Mouse (Mus musculus) WW6 (cell line): ENCODE data around the gene Clec4e.
"Not testable (repeated sequence)": the region's sequence is repeated elsewhere in the genome, so short reads cannot be mapped to it uniquely, and the experiment has no call there.

Experiments
- DNase-seq: peaks from one replicate; pipeline ENCODE4 v3.0.0-alpha.2; 2013; ENCODE audit warnings: low read depth, low spot score

Gene Clec4e

DNA sequence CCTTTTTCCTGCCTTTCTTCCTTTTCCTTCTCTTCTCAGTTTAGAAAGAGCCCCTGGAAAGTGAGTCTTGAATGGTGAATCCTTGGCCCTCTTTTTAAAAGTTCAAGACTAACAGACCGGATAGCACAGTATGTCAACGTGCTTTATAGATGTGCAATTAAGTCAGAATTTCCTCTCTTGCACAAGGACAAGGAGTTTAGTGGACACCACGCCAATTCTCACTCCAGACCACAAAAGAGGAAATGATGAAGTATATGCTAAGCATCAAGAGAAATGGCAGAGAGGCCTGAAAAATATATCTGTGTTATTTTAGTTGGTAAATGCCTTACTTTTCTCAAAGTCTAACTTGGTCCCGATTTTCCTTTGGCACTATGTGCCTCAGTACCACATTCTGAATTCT lies at the start of gene Clec4e:
Gene Clec4e, minus strand, starts transcription at position 118 of the 400 bp plus-strand sequence.
- no peak for DNase-seq

DNA sequence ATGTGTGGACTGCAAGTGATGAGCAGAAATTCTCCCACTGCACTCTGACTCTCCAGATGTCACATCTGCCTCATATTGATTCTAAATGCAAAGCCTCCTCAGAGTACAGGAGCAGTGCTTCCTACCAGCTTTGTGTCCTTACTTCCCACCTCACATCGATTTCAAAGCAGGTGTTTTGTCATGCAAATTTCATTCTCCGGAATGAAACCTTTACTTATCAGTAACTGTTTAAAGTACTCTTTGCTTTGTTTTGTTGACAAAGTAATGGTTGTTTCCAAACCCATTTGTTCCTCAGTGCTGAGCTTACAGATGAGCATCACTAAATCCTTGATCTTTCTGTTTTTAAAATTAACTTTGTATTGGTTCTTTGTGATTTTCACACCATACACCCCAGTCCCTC lies 42.8 kb upstream of the Clec4e start:
- DNase-seq = no peak

DNA sequence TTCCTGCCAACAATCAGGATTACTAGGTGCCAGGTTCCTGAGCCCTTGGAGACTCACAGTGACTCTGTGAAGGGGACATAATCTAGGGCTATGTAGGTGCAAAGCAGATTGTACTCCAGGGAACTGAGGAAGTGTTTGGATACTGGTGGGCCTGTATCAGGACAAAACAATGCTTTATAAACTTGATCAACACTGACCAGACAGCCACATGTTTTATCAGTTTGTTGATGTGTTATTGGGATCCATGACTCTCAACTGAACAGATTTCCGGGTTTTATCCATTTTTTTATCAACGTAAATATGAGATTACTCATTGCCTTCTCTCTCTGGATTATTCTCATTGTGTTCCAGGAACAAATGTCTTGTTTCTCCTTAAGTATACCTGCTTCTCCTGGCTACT lies 18.4 kb upstream of the Clec4e start, which contains the start of gene Vmn2r19:
Gene Vmn2r19, plus strand, starts transcription at position 301 of the 400 bp plus-strand sequence.
- DNase-seq = no peak

DNA sequence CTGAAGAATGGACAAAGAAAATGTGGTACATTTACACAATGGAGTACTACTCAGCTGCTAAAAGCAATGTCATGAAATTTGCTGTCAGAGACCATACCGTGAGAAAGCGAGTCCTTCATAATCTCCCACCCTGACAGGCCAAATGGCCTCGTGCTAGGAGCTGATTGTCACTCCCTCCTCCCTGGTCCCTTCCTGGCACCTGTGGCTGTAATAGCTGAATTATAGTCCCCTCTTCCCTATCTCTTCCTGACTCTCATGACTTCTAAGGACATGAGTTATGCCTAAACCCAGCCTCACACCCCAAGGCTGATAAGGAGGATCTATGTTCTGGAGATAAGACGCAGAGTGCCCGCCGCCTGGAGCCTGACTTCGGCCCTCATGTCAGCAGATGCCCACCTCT lies 16.6 kb upstream of the Clec4e start:
- DNase-seq = not testable (repeated sequence)

DNA sequence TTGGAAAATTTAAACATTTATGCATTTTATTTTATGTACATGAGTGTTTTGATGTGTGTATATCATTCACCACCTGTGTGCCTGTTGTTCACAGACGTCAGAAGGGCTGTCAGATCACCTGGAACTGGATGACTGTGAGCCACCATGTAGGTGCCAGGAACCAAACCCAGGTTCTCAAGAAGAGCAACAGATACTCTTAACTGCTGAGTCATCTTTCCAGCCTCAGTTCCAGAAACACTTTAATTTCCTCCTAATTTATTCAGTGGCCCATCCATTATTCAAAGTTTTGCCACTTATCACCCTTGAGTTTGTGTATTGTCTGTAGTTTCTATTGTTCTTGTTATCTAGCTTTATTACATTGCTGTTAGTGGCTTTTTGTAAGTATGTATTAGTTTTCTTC lies 7.0 kb upstream of the Clec4e start:
- no peak for DNase-seq

DNA sequence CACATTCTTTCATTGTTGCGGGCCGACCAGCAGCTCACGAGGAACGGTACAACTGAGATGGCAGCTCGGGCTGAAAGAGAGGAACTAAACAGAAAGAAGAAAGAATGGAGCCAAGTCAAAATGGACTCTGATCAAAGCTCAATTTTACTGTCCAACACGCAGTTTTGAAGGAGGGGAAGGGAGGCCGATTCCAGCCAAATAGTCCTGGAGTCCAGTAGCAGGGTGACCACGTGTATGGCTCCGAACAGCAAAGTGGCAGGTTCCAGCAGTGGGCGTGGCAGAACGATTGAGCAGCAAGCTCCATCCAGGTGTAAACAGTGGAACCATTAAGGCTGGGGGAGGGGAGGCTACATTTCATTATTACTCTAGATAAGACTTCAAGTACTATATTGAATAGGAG lies 3.8 kb upstream of the Clec4e start:
- not testable (repeated sequence) for DNase-seq

DNA sequence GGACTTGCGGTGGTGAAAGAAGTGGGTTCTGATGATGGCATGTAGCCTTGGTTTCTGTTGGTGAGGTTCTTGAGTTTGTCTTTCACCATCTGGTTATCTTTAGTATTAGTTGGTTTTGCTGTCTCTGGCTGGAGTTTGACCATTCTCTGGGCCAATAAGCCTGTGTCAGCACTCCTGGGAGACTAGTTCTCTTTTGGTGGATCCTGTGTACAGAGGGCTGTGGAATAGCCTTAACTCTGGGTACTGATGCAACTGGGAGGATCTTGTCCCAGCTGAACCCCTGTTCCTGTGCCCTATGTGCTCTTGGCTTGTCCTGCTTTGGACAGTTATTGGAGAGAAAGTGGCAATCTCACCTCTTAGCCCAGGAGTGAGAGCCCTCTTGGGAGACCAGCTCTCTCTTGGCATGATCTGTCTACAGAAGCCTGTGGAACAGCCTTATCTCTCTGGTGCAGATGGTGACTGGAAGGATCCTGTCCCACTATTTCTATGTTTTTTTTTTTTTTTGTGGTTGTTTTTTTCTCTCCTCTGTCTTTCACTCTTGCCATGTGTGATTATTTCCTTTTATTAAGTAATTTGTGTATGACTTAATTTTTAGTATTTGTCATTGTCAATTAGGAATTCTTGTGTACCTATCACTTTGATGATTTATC lies 3.2 kb upstream of the Clec4e start:
- DNase-seq = no peak

DNA sequence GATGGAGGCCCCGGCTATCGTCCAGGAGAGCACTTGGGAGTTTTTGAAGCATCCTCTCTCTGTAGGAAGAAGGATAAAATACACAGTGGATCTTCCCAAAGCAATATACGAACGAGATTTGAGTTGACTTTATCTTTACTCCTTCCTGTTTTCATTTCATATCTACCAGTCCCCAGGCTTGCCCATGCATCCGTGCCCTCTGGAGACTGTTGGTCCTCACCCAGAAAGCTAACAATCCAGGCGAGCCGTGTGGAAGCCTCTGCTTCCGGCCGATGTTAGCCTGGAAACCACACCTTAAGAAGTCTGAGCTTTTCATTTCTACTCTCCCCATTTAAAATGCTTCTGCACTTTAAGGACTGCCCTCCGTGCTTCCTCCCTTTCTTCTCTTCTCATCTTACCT lies 739 bp downstream of the Clec4e start:
- no peak for DNase-seq

DNA sequence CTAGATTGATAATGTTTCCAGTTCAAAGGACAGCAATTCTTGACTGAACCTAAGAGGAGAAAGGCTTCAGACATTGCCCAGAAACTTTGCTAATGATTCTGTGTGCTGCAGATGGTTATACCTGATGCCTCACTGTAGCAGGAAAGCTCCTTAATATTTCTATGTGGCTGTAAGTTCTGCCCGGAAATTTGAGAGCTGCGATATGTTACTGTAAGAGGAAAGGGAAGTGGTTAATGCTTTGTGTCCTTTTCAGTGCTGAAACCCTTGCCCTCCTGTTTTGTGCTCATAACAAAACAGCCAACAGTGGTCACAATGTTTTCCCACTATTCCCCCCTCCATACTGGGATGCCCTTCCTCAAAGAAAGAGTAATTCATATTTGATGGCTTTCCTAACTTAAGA lies 3.4 kb downstream of the Clec4e start:
- no peak for DNase-seq

DNA sequence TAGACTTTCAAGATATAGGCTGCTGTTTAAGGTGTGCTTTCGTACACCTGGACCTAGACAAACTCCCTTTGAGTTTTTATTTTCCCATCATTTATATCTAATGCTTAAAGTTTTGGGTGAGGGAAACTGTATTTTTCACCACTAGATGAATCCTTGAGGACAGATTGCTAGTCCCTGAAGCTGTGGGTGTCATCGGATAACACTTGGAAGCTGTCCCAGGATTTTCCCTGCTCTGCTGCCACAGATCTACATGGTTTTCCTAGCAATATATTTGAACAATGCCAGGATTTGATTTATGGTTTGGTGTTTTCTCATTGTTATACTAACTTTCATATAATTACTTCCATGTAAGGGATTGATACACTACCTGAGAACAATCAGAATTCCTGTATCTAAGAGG lies 10.2 kb downstream of the Clec4e start:
- no peak for DNase-seq

DNA sequence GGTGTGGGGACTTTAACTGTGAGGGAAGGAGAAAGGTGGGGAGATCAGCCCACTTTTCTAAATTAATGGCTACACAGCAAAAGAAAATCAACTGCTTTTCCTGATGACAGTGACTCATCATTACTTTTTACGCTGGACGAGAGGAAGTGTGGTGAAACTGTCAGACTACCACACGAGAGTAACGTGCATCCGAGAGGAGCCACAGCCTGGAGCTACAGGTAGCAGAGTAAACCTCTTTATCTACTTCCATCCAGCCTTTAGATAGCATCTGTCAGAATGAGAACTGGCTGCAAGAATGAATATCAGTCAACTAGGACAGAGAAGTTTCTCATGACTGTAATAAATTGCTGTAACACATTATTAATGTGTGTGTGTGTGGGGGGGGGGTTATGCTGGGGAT lies 22.7 kb downstream of the Clec4e start:
- no peak for DNase-seq

DNA sequence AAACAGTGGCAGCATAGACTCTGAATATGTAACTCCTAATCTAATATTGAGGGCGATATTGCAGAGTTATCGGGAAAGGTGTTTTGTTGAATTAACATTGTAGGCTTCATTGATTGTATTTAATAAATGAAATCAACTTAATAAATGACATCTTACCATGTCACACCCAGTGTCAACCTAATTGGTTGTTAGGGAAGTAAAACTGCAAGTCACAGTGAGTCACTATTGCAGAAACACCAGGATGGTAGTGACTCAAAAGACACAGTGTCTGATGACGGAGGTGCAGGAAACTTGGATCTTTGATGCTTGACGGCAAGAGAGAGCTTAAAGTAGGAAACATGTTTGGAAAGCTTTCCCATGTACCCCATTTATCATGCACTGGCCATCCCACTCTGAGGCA lies 23.9 kb downstream of the Clec4e start:
- DNase-seq = no peak

DNA sequence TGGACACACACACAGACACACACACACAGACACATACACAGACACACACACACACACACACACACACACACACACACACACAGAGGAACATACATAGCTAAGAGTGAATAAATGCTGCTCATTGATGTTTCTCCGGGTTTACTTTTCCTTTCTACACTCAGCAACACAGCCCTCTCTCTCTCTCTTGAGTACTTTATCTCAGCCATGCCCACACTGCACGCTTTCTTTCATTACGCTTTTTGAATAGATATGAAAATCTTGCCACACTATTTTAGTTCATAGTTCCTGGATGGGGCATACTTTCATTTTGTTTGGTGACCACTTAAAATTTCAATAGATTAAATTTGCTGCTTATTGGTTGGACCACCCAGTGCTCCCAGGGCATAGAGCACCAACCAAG lies 25.5 kb downstream of the Clec4e start:
- DNase-seq = no peak

DNA sequence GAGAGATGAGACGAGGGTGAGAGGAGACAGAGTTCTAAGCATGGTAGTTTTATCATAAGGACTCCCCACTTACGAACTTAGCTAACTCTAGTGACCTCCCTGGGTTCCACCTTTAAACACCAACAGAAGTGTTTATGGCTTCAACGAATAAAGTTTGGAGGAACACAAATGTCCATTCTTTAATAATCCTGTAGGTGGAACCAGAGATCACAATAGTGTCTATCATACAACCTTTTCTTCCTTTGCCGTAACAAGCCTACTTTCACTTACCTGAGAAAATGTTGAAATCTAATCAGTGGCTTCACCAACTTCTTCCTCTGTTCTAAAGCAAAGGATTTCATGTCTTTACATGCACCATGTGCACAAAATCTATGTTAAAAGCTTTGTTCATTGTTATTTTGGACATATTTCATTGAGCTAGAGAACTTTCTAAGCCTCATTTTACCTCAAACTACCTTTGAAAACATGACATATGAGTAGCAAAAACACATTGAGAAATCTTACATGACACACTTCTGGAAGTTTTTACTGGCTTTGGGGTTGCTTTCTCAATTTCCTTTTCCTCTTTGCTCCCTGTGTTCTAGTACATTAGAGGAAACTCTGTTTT lies 28.0 kb downstream of the Clec4e start, which contains the start of gene Clec4d:
Gene Clec4d, plus strand, starts transcription at position 557 of the 607 bp plus-strand sequence.
- DNase-seq = no peak

DNA sequence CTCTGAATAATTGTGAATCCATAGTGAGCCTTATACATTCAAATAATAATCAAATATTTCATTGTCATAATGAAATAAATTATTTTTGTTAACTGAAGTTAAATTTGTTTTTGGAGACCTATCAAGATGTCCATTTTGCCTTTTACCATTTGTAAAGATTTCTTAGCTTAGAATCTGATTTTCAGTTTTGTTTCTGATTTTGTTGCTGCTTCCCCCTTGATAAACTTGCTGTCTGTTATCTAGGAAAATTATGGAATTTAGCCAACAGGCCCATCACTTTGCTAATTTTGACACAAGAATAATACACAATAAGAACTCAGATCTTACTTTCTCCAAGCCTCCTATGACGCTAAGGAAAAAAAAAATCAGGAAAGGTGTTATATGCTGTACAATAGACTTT lies 28.8 kb downstream of the Clec4e start:
- DNase-seq = no peak

DNA sequence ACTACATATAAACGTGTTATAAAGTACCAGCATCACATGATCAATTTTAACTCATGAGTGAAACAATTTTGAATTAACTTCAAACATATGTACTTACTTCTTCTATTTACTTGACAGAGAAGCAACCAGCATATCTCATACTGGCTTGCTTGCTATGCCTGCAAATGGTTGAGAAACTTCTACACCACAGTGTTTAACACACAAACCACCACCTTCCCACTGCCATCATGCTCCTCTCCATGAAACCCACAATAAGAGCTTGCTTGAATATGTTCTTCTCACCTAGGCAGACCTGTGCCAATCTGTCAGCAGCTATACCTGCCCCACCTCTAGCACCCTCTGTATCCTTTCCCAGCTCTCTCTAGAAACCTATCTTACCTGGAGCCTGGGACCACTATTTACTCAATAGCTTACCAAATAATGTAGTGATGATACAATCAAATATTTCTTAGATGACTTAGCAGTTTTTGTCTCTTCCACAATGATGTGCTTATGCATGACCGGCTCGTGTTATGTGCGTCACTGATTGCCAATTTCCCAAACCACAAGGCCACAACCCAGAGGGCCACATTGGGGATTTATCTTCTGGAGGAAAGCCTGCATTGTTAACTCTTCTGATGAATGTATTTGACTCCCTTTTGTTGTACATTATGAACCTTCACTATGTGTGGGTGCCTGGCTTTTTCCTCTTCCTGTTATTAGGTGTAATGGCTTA lies 29.6 kb downstream of the Clec4e start:
- no peak for DNase-seq

DNA sequence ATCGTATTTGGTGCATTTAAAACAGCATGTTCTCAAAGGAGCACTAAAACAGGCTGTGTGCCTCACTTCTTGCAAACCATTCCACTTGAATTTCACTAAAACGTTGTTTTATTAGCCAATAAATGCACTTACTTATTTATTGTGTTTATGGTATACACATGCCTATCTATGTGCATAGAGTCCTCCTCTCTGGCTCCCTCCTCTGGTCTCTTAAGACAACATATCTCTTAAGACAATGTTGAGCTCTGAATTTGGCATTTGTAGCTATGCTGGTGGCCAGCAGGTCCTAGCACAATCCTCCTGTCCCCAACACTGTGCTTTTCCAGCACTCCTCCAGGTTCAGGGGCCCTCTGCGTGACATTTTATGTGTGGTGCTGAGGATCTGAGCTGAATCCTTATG lies 30.7 kb downstream of the Clec4e start:
- no peak for DNase-seq

DNA sequence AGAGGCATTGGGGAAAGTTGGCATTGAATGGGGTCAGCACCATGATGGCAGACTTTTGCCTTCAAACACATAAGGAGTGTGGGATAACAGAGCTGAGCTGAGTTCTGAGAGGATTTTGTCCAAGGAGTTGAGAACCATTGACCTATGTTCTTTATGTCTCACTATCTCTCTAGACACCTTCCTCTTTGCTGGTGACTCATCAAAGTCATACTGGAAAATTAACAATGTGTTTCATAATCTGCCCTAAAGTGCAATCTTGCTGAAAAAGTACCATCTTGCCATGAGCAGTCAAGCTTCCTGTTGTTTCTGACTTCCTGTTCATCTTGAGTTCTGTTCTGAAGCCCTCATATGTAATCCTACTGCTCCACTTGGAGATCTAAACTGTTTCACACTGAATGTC lies 36.9 kb downstream of the Clec4e start:
- DNase-seq = no peak

DNA sequence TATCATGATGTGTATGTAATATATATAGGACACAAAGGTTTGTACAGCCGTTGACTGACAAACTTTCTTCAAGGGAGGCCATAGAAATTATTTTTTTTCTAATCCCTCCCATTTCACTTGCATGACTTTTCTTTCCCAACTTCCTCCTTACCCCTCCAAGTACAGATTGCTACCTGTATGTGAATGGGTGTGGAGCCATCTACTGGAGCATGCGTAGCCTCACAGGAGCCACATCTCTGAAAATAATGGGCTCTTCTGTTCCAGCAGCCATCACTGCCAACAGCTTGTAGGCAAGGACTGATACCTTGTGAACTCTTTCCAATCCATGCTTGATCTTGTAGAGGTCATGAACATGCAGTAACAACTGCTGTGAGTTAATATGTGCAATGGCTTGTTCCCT lies 40.8 kb downstream of the Clec4e start:
- DNase-seq = not testable (repeated sequence)

DNA sequence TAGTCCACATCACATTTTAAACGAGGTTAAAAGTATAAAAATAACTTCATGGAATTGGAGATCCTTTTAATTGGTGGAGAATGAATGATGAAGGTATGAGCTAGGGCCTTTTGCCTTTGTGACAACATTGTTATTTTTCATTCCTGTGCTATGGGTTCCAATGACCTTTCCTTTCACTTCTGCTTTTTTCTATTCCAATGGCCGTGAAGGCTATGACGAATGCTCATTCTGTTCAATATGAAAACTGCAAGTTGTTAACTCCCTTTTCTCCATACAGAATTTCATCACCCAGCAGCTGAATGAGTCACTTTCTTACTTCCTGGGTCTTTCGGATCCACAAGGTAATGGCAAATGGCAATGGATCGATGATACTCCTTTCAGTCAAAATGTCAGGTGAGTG lies 45.5 kb downstream of the Clec4e start:
- DNase-seq = no peak

DNA sequence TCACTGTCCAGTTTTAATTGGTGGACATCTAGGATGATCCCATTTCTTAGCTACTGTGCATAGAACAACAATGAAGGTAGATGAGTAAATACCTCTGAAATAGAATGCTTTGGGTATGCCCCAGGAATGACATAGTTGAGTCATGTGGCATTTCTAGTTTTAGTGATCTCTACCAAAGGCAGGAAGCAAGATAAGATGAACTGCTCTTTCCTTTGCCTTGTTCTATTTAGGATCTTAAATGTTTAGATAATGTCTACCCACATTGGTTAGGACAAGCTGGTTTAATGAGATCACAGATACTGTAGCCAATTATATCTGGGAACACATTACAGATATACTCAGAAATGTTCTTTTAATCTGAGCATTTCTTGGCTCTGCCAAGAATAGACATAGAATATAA lies 52.1 kb downstream of the Clec4e start:
- no peak for DNase-seq
